Mouse (Mus musculus): ENCODE measurements at regions not wholly inside any gene's neighbourhood (a gene's known extent, or its start where the extent isn't known, plus 50 kb on each side); places are given as distances from the start of the nearest gene placed in this dataset.

GRCm38 (mm10) chr14:46505266-46505665 is 114.8 kb upstream of the Bmp4 start:
- no peak overlapping the region for H3K9ac ChIP-seq
- no peak for ATAC-seq
- 69% methylated on average over 3 of the region's 3 CpGs for WGBS (ENCODE audit: insufficient replicate concordance)
- H3K27me3 ChIP-seq (replicated peaks) = no peaks in the 10 kb centered on the region
- no peak overlapping the region for H3K4me3 ChIP-seq
- H3K27ac ChIP-seq = no peak overlapping the region
- no peaks in the 10 kb centered on the region for H3K9me3 ChIP-seq (replicated peaks)
- H3K4me2 ChIP-seq = no peak overlapping the region
- H3K4me1 ChIP-seq = no peaks in the 10 kb centered on the region
- no peaks in the 10 kb centered on the region for H3K36me3 ChIP-seq

- Histone ChIP-seq H3K4me2 (no peak overlapping the region), H3K4me3 (no peak overlapping the region), H3K27me3 (replicated peaks) (no peaks in the 10 kb centered on the region; the same call in 1 of the 2 replicates), H3K36me3 (no peaks in the 10 kb centered on the region), H3K9me3 (replicated peaks) (no peaks in the 10 kb centered on the region), H3K4me1 (no peaks in the 10 kb centered on the region), H3K9ac (no peak overlapping the region), H3K27ac (no peak overlapping the region)
- 56% methylated on average over 9 of the region's 9 CpGs for WGBS (ENCODE audit: insufficient replicate concordance)
- no peak for ATAC-seq
Observed at GRCm38 (mm10) chr14:46491601-46492000, 101.1 kb upstream of the Bmp4 start.

- Histone ChIP-seq H3K4me3 (no peak overlapping the region), H3K27me3 (replicated peaks) (no peaks in the 10 kb centered on the region; the same call in 1 of the 2 replicates), H3K4me2 (no peak overlapping the region), H3K9ac (no peak overlapping the region), H3K27ac (no peak overlapping the region), H3K9me3 (replicated peaks) (no peaks in the 10 kb centered on the region), H3K36me3 (no peaks in the 10 kb centered on the region), H3K4me1 (no peaks in the 10 kb centered on the region)
- ATAC-seq = no peak
- 52% methylated on average over 2 of the region's 2 CpGs for WGBS (ENCODE audit: insufficient replicate concordance)
Observed at GRCm38 (mm10) chr14:46491182-46491581, 100.7 kb upstream of the Bmp4 start.

- H3K27me3 ChIP-seq (replicated peaks) = no peaks in the 10 kb centered on the region
- no peak for ATAC-seq
Observed at GRCm38 (mm10) chr14:46487551-46487950, 97.1 kb upstream of the Bmp4 start.

GRCm38 (mm10) chr14:46480396-46480795 is 89.9 kb upstream of the Bmp4 start:
- Histone ChIP-seq H3K4me2 (no peak overlapping the region), H3K4me1 (no peaks in the 10 kb centered on the region), H3K27me3 (replicated peaks) (no peaks in the 10 kb centered on the region), H3K9me3 (replicated peaks) (no peaks in the 10 kb centered on the region), H3K27ac (no peak overlapping the region), H3K36me3 (no peaks in the 10 kb centered on the region), H3K4me3 (no peak overlapping the region), H3K9ac (no peak overlapping the region)
- ATAC-seq = no peak
- WGBS (ENCODE audit: insufficient replicate concordance) = 75% methylated on average over 7 of the region's 7 CpGs

More at GRCm38 (mm10) chr14:46487551-46487950, 97.1 kb upstream of the Bmp4 start:
- H3K4me2 ChIP-seq = no peak overlapping the region
- H3K4me1 ChIP-seq = no peaks in the 10 kb centered on the region
- WGBS (ENCODE audit: insufficient replicate concordance) = 68% methylated on average over 1 of the region's 1 CpGs
- H3K36me3 ChIP-seq = no peaks in the 10 kb centered on the region
- H3K4me3 ChIP-seq = no peak overlapping the region
- no peak overlapping the region for H3K9ac ChIP-seq
- no peak overlapping the region for H3K27ac ChIP-seq
- 0 out of 2 replicates have a peak, but pooled peaks cover 4% of the 10 kb centered on the region for H3K9me3 ChIP-seq (replicated peaks)

- Histone ChIP-seq H3K4me1 (no peaks in the 10 kb centered on the region), H3K36me3 (no peaks in the 10 kb centered on the region), H3K4me2 (no peak overlapping the region), H3K9me3 (replicated peaks) (no peaks in the 10 kb centered on the region), H3K9ac (no peak overlapping the region), H3K27me3 (replicated peaks) (no peaks in the 10 kb centered on the region), H3K27ac (no peak overlapping the region), H3K4me3 (no peak overlapping the region)
- no peak for ATAC-seq
- 30% methylated on average over 1 of the region's 1 CpGs for WGBS (ENCODE audit: insufficient replicate concordance)
Observed at GRCm38 (mm10) chr14:46475945-46476344, 85.5 kb upstream of the Bmp4 start.

GRCm38 (mm10) chr14:46462967-46463366 is 72.5 kb upstream of the Bmp4 start:
- H3K27ac ChIP-seq = no peak overlapping the region
- no peaks in the 10 kb centered on the region for H3K9me3 ChIP-seq (replicated peaks)
- no peak overlapping the region for H3K4me2 ChIP-seq
- H3K36me3 ChIP-seq = no peaks in the 10 kb centered on the region
- no peaks in the 10 kb centered on the region for H3K27me3 ChIP-seq (replicated peaks)
- H3K9ac ChIP-seq = no peak overlapping the region
- ATAC-seq = no peak
- H3K4me3 ChIP-seq = no peak overlapping the region
- H3K4me1 ChIP-seq = no peaks in the 10 kb centered on the region

GRCm38 (mm10) chr14:46461960-46462359 is 71.5 kb upstream of the Bmp4 start:
- no peaks in the 10 kb centered on the region for H3K9me3 ChIP-seq (replicated peaks)
- H3K9ac ChIP-seq = no peak overlapping the region
- no peaks in the 10 kb centered on the region for H3K4me1 ChIP-seq
- no peaks in the 10 kb centered on the region for H3K27me3 ChIP-seq (replicated peaks)
- ATAC-seq = no peak
- H3K36me3 ChIP-seq = no peaks in the 10 kb centered on the region
- no peak overlapping the region for H3K4me3 ChIP-seq
- H3K4me2 ChIP-seq = no peak overlapping the region
- H3K27ac ChIP-seq = no peak overlapping the region
- WGBS (ENCODE audit: insufficient replicate concordance) = 79% methylated on average over 4 of the region's 4 CpGs

GRCm38 (mm10) chr14:46454500-46454899 is 64.0 kb upstream of the Bmp4 start:
- Histone ChIP-seq H3K4me1 (no peaks in the 10 kb centered on the region), H3K9ac (no peak overlapping the region), H3K36me3 (no peaks in the 10 kb centered on the region), H3K9me3 (replicated peaks) (no peaks in the 10 kb centered on the region), H3K4me3 (no peak overlapping the region), H3K27ac (no peak overlapping the region), H3K4me2 (no peak overlapping the region), H3K27me3 (replicated peaks) (no peaks in the 10 kb centered on the region)
- ATAC-seq = no peak
- WGBS (ENCODE audit: insufficient replicate concordance) = 65% methylated on average over 6 of the region's 6 CpGs

- 82% methylated on average over 6 of the region's 6 CpGs for WGBS (ENCODE audit: insufficient replicate concordance)
- Histone ChIP-seq H3K4me3 (no peak overlapping the region), H3K27ac (no peak overlapping the region), H3K4me2 (no peak overlapping the region), H3K9ac (no peak overlapping the region), H3K4me1 (no peaks in the 10 kb centered on the region), H3K36me3 (no peaks in the 10 kb centered on the region), H3K27me3 (replicated peaks) (no peaks in the 10 kb centered on the region), H3K9me3 (replicated peaks) (no peaks in the 10 kb centered on the region)
- no peak for ATAC-seq
Observed at GRCm38 (mm10) chr14:46441696-46442095, 51.2 kb upstream of the Bmp4 start.
